Mouse (Mus musculus) kidney, adult 2 months (tissue): Measurements from ENCODE around the gene Slc29a2. TPM values are rescaled to one million over a fixed set of nuclear protein-coding genes. Genes with fewer than 3 reads are reported as not detected.
A peak's percentile ranks its signal among the peaks of the same experiment; 100 is the strongest.

Experiments
- DNase-seq: peaks from one replicate; pipeline ENCODE4 v3.0.0; 2021
- H3K27ac ChIP-seq: fragments of 200-500 bp; 2 replicates; pipeline ENCODE4 v1.5.1; 2012; ENCODE audit warnings: low read depth, low read length, control low read depth, inconsistent platforms; ENCODE audit not compliant: insufficient read depth
- H3K27me3 ChIP-seq: fragments of 200-500 bp; replicated peaks from 2 replicates; pipeline ENCODE4 v1.6.1; 2012; ENCODE audit warnings: mild to moderate bottlenecking, moderate library complexity, low read length, inconsistent platforms; ENCODE audit not compliant: control insufficient read depth, insufficient read depth
- H3K36me3 ChIP-seq: fragments of 200-500 bp; 2 replicates; pipeline ENCODE4 v1.6.1; 2012; ENCODE audit warnings: mild to moderate bottlenecking, moderate library complexity, low read length, inconsistent platforms; ENCODE audit not compliant: control insufficient read depth, insufficient read depth
- H3K4me1 ChIP-seq: fragments of 200-500 bp; 2 replicates; pipeline ENCODE4 v1.6.1; 2011; ENCODE audit warnings: low read length; ENCODE audit not compliant: control insufficient read depth, insufficient read depth
- H3K4me3 ChIP-seq: fragments of 200-500 bp; 2 replicates; pipeline ENCODE4 v1.5.1; 2011; ENCODE audit warnings: mild to moderate bottlenecking, low read depth, low read length, control low read depth; ENCODE audit not compliant: insufficient read depth
- CTCF ChIP-seq: fragments of 200-500 bp; conservative IDR thresholded peaks from 2 replicates; pipeline ENCODE4 v1.5.1; 2011; ENCODE audit warnings: low read depth, mild to moderate bottlenecking, control low read depth, low read length, moderate library complexity, mixed read lengths; ENCODE audit not compliant: insufficient read depth, insufficient read length
- POLR2A ChIP-seq: fragments of 200-500 bp; IDR thresholded peaks from one replicate; pipeline ENCODE4 v1.6.1; 2011; ENCODE audit warnings: low read depth, low read length, control low read depth
- WGBS: fragments of 180-500 bp; shearing (Covaris S2); methylation state at CpG from one replicate; pipeline ENCODE4 v1.1.7; 2018; 5-methylcytosine and 5-hydroxymethylcytosine counted together
- polyA plus RNA-seq: library from polyadenylated mRNA; depleted of rRNA; stranded (reverse); fragments of >200 nt; gene quantifications from 2 replicates; pipeline ENCODE4 v1.2.3, GENCODE M21; 2012

The Slc29a2 gene
- polyA plus RNA-seq, 1 experiment, result 14.2 TPM

GRCm38 (mm10) chr19:5041588-5041987, 17.9 kb downstream of the Slc29a2 start:
- no peak for TF ChIP-seq POLR2A
- TF ChIP-seq CTCF, result no peak
- DNase-seq, result no peak
- no peaks in the 10 kb centered on the region for H3K36me3 ChIP-seq
- no peak overlapping the region; the same call in 1 of the 2 replicates for H3K27ac ChIP-seq
- H3K27me3 ChIP-seq, result no peaks in the 10 kb centered on the region
- H3K4me1 ChIP-seq, result peaks cover 13% of the 10 kb centered on the region
- H3K4me3 ChIP-seq, result peak overlapping the region; percentile 66
- WGBS, result 3% methylated on average over 16 of the region's 16 CpGs

DNA sequence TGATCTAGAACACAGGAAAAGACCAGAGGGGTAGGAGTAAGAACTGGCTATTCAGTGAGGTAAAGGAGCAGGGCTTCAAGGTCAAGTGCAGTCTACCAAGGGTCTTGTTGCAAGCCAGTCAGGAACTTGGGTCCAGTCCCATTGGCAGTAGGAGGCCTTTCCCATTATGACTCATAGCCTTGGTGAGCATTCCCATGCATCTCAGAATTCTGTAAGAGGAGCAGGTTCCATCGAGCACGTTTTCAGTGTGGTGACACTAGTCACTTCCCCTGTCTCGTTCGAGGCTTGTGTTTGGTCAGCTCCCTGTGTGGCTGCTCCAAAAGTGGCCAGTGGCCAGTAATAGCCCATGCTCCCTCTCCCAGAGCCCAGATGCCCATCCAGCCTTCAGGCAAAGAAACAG, 21.9 kb downstream of the Slc29a2 start:
- H3K27ac ChIP-seq, result no peak overlapping the region
- no peaks in the 10 kb centered on the region for H3K36me3 ChIP-seq
- H3K4me3 ChIP-seq, result no peak overlapping the region
- H3K4me1 ChIP-seq, result peaks cover 4% of the 10 kb centered on the region; the same call in 1 of the 2 replicates
- no peak for TF ChIP-seq CTCF
- no peaks in the 10 kb centered on the region for H3K27me3 ChIP-seq
- DNase-seq, result no peak
- WGBS, result 79% methylated on average over 4 of the region's 4 CpGs

GRCm38 (mm10) chr19:5048138-5049056, 24.7 kb downstream of the Slc29a2 start:
- H3K36me3 ChIP-seq, result no peaks in the 10 kb centered on the region
- H3K4me1 ChIP-seq, result no peaks in the 10 kb centered on the region; the same call in 1 of the 2 replicates
- TF ChIP-seq CTCF, result no peak
- no peak overlapping the region for H3K27ac ChIP-seq
- no peak overlapping the region for H3K4me3 ChIP-seq
- 87% methylated on average over 14 of the region's 14 CpGs for WGBS
- no peak for DNase-seq
- no peaks in the 10 kb centered on the region for H3K27me3 ChIP-seq

- DNase-seq, result no peak
- H3K4me3 ChIP-seq, result no peak overlapping the region
- H3K27me3 ChIP-seq, result no peaks in the 10 kb centered on the region
- no peak overlapping the region for H3K27ac ChIP-seq
- 89% methylated on average over 6 of the region's 6 CpGs for WGBS
- no peaks in the 10 kb centered on the region; the same call in 1 of the 2 replicates for H3K4me1 ChIP-seq
- TF ChIP-seq POLR2A (no peak), CTCF (no peak)
- H3K36me3 ChIP-seq, result no peaks in the 10 kb centered on the region
Observed at GRCm38 (mm10) chr19:5049325-5049724, 25.7 kb downstream of the Slc29a2 start.

GRCm38 (mm10) chr19:5050047-5050905, 26.6 kb downstream of the Slc29a2 start, which contains the start of gene Rin1:
Rin1 (plus strand) TSS chr19:5050481.
- WGBS, result 17% methylated on average over 14 of the region's 14 CpGs
- Histone ChIP-seq H3K4me1 (no peaks in the 10 kb centered on the region; the same call in 1 of the 2 replicates), H3K27me3 (no peaks in the 10 kb centered on the region), H3K36me3 (no peaks in the 10 kb centered on the region), H3K27ac (no peak within 1 kb of the TSS), H3K4me3 (peak within 1 kb of the TSS; percentile 43)
- DNase-seq, result peak; percentile 68
- TF ChIP-seq POLR2A, result no peak
- 0 out of 2 replicates have a peak, but pooled peaks have one; percentile 11 for TF ChIP-seq CTCF

DNA sequence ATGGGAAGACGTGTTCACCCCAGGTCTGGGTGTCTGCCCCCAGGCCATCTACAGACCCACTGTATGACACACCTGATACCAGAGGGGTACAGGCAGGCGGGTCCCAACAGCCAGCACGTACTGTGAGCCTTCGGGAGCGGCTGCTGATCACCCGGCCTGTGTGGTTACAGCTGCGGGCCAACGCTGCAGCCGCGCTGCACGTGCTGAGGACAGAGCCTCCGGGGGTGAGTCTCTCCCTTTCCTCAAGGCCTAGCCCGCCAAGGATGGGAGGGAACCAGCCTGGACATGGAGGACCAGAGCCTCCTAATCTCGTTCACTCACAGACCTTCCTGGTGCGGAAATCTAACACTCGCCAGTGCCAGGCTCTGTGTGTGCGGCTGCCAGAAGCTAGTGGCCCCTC, 27.4 kb downstream of the Slc29a2 start:
- TF ChIP-seq POLR2A (no peak), CTCF (no peak)
- Histone ChIP-seq H3K4me1 (no peaks in the 10 kb centered on the region; the same call in 1 of the 2 replicates), H3K36me3 (no peaks in the 10 kb centered on the region), H3K4me3 (peak overlapping the region; percentile 43), H3K27ac (no peak overlapping the region), H3K27me3 (no peaks in the 10 kb centered on the region)
- no peak for DNase-seq
- WGBS, result 19% methylated on average over 17 of the region's 17 CpGs
